ENCODE assay signal across 9 mouse cellular contexts in the genomic region with DNA sequence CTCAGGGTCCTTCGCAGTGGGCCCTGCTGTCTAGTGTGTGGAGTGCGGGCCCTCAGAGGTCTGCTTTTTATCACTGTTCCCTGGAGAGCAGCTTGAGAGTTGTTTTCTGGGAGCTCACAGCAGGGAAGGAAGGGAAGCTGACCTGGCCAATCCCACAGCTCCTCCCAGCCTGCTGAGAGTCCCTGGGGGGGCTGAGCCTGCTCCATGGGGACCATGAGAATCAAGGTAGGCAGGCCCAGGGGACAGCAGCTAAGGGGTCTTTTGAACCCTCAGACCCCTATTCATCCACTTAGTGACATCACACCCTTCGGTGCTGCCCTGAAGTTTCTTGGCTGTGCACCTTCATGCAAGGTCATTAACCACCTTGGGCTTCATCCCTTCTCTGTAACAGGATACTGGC. TPM values are rescaled to one million over a fixed set of nuclear protein-coding genes. Genes with fewer than 3 reads are reported as not detected.
DNase-seq lines count a peak whose midpoint lies in the region; ATAC-seq and TF ChIP-seq lines count a peak whose summit lies in the region.
"Had no signal": no experiment of that assay in that cellular context is flagged by ENCODE, and none has a peak within 500 bp of the region (broad histone marks: within the 10 kb centered on the region; RNA-seq: fewer than 3 reads in every experiment).

A gene (minus strand): TSS at position 101 of the 400 bp plus-strand sequence.

- 33% methylated on average over 3 of the region's 3 CpGs for WGBS in forebrain, postnatal 0 days
- WGBS in liver, embryonic 15.5 days (ENCODE audit: insufficient replicate concordance) = 71% methylated on average over 3 of the region's 3 CpGs

- no peak for TF ChIP-seq POLR2A in ES-Bruce4 (IDR thresholded peaks at IDR 0.05; ENCODE audit: insufficient read depth, low read length)

- H3K27me3 ChIP-seq in ES-Bruce4 (ENCODE audit: control insufficient read depth, insufficient read depth, low read length, poor library complexity, severe bottlenecking) = no peaks in the 10 kb centered on the region
- H3K27me3 ChIP-seq in forebrain, postnatal 0 days (ENCODE audit: insufficient read depth, low read length) = no peaks in the 10 kb centered on the region
- peaks cover 5% of the 10 kb centered on the region; the same call in 1 of the 2 replicates for H3K27me3 ChIP-seq in liver, embryonic 15.5 days
- H3K27me3 ChIP-seq: CH12.LX had no signal

- TF ChIP-seq CTCF in ES-Bruce4 (IDR thresholded peaks at IDR 0.05; ENCODE audit: low read depth, low read length) = no peak
- TF ChIP-seq CTCF in forebrain, postnatal 0 days (IDR thresholded peaks at IDR 0.05; ENCODE audit: low read depth) = no peak

- H3K4me1 ChIP-seq in ES-Bruce4 (ENCODE audit: control insufficient read depth, insufficient read depth, low read length) = no peaks in the 10 kb centered on the region
- H3K4me1 ChIP-seq in forebrain, postnatal 0 days (ENCODE audit: insufficient read depth) = no peaks in the 10 kb centered on the region
- H3K4me1 ChIP-seq in liver, embryonic 15.5 days (replicated peaks) = peaks cover 42% of the 10 kb centered on the region

- H3K4me2 ChIP-seq in forebrain, postnatal 0 days (ENCODE audit: low read depth) = peak within 1 kb of the TSS; percentile 49
- peak within 1 kb of the TSS; percentile 32 for H3K4me2 ChIP-seq in liver, embryonic 15.5 days

- no peaks in the 10 kb centered on the region for H3K36me3 ChIP-seq in ES-Bruce4 (ENCODE audit: control insufficient read depth, insufficient read depth, low read length, poor library complexity, severe bottlenecking)
- H3K36me3 ChIP-seq in forebrain, postnatal 0 days (ENCODE audit: insufficient read depth) = no peaks in the 10 kb centered on the region
- no peaks in the 10 kb centered on the region for H3K36me3 ChIP-seq in liver, embryonic 15.5 days (replicated peaks)

- intact Hi-C loops in heart, postnatal 36 days (cut with DNase I) = no loop called here

- no peaks in the 10 kb centered on the region for H3K9me3 ChIP-seq in ES-Bruce4 (replicated peaks; ENCODE audit: control insufficient read depth, insufficient read depth, low read length, poor library complexity, severe bottlenecking)
- H3K9me3 ChIP-seq in forebrain, postnatal 0 days (ENCODE audit: low read length) = no peaks in the 10 kb centered on the region
- no peaks in the 10 kb centered on the region for H3K9me3 ChIP-seq in liver, embryonic 15.5 days (replicated peaks)

- no peak for ATAC-seq in forebrain, postnatal 0 days
- ATAC-seq in liver, embryonic 15.5 days (ENCODE audit: insufficient read depth) = no peak

- DNase-seq in heart, adult 18-20 months = no peak
- DNase-seq in heart, postnatal 36 days = no peak
- no peak for DNase-seq in forebrain, postnatal 0 days
- no peak for DNase-seq in ovary, postnatal 14 days (ENCODE audit: low spot score)
- no peak for DNase-seq in thymus, postnatal 25 days
- DNase-seq in layer of hippocampus, adult 11-12 months (ENCODE audit: low spot score) = no peak

- no peak within 1 kb of the TSS for H3K27ac ChIP-seq in ES-Bruce4 (ENCODE audit: insufficient read depth, low read length)
- H3K27ac ChIP-seq in forebrain, postnatal 0 days (ENCODE audit: low read depth, low read length) = no peak within 1 kb of the TSS
- H3K27ac ChIP-seq in liver, embryonic 15.5 days (replicated peaks) = no peak within 1 kb of the TSS

- no peak within 1 kb of the TSS for H3K4me3 ChIP-seq in ES-Bruce4 (ENCODE audit: low read depth, low read length)
- peak within 1 kb of the TSS; percentile 31 for H3K4me3 ChIP-seq in forebrain, postnatal 0 days (ENCODE audit: low read depth, low read length)
- no peak within 1 kb of the TSS; the same call in 1 of the 2 replicates for H3K4me3 ChIP-seq in liver, embryonic 15.5 days (replicated peaks)

- 0 out of 2 replicates have a peak within 1 kb of the TSS, but pooled peaks have one; percentile 2 for H3K9ac ChIP-seq in ES-Bruce4 (ENCODE audit: low read depth, poor library complexity, severe bottlenecking)
- H3K9ac ChIP-seq in forebrain, postnatal 0 days = peak within 1 kb of the TSS; percentile 0; the same call in 1 of the 2 replicates
- H3K9ac ChIP-seq in liver, embryonic 15.5 days = no peak within 1 kb of the TSS; the same call in 1 of the 2 replicates

- TF ChIP-seq EP300 in ES-Bruce4 (IDR thresholded peaks at IDR 0.05; ENCODE audit: insufficient read depth, low read depth, low read length) = no peak

RNA-seq across cellular contexts. Expression of the gene that starts here (rescaled TPM):
- 10 to 100 TPM; 10.0 to 13.2 TPM for total RNA-seq in heart, adult 18-20 months (2021)
- total RNA-seq in heart, postnatal 36 days (2021) = 1 to 10 TPM; 9.3 to 9.9 TPM
- 2.5 and 3.1 TPM in 2 replicates for polyA plus RNA-seq in ES-Bruce4 (2011; ENCODE audit: insufficient read depth, insufficient read length, low read depth, missing spikeins)
- 4.7 and 6.9 TPM in 2 replicates for total RNA-seq in forebrain, postnatal 0 days (2014; rRNA removed)
- polyA plus RNA-seq in forebrain, postnatal 0 days (2015; fragmentation: Nextera tagmentation; extraction: Ambion mirVana) = 8.2 and 10.0 TPM in 2 replicates
- polyA plus RNA-seq in liver, embryonic 15.5 days (2015; fragmentation: Nextera tagmentation; extraction: Ambion mirVana) = 2.9 and 3.4 TPM in 2 replicates
